Mouse (Mus musculus) liver, embryonic 16.5 days (tissue): Measurements from ENCODE around the gene Fam169a. TPM values are rescaled to one million over a fixed set of nuclear protein-coding genes. Genes with fewer than 3 reads are reported as not detected.

Source experiments
- ATAC-seq: fragments of 200-750 bp; cut with Nextera tagmentation; 2 replicates; pipeline ENCODE4 v1.8.0; 2017; ENCODE audit warnings: low read depth, mild to moderate bottlenecking, moderate number of reproducible peaks, moderate library complexity
- H3K27ac ChIP-seq: fragments of 300-500 bp; sonication (generic); 2 replicates; pipeline ENCODE4 v1.5.1; 2014; ENCODE audit warnings: mild to moderate bottlenecking, low read length
- H3K27me3 ChIP-seq: fragments of 300-500 bp; sonication (generic); 2 replicates; pipeline ENCODE4 v1.6.1; 2014; ENCODE audit warnings: low read depth, low read length, mixed read lengths; ENCODE audit not compliant: control insufficient read depth, insufficient read depth
- H3K36me3 ChIP-seq: fragments of 300-500 bp; sonication (generic); 2 replicates; pipeline ENCODE4 v1.6.1; 2014; ENCODE audit warnings: mild to moderate bottlenecking; ENCODE audit not compliant: control insufficient read depth, insufficient read depth
- H3K4me1 ChIP-seq: fragments of 300-500 bp; sonication (generic); 2 replicates; pipeline ENCODE4 v1.6.1; 2014; ENCODE audit warnings: low read depth, low read length, mixed read lengths; ENCODE audit not compliant: control insufficient read depth
- H3K4me2 ChIP-seq: fragments of 300-500 bp; sonication (generic); 2 replicates; pipeline ENCODE4 v1.6.1; 2014; ENCODE audit warnings: low read depth, low read length, mixed read lengths
- H3K4me3 ChIP-seq: fragments of 300-500 bp; sonication (generic); 2 replicates; pipeline ENCODE4 v1.5.1; 2014; ENCODE audit warnings: low read depth, mild to moderate bottlenecking, low read length
- H3K9ac ChIP-seq: fragments of 300-500 bp; sonication (generic); 2 replicates; pipeline ENCODE4 v1.6.1; 2014; ENCODE audit warnings: low read depth, low read length
- H3K9me3 ChIP-seq: fragments of 300-500 bp; sonication (generic); replicated peaks from 2 replicates; pipeline ENCODE4 v1.6.1; 2016; ENCODE audit warnings: low read length; ENCODE audit not compliant: control insufficient read depth
- WGBS: fragments of 180-500 bp; shearing (Covaris S2); extraction: QIAGEN DNeasy Blood & Tissue Kit; methylation state at CpG from one replicate; pipeline ENCODE4 v1.1.7; 2014; ENCODE audit not compliant: insufficient replicate concordance; 5-methylcytosine and 5-hydroxymethylcytosine counted together
- polyA plus RNA-seq: library from polyadenylated mRNA; unstranded; fragments of >200 nt; fragmentation: Nextera tagmentation; extraction: Ambion mirVana; gene quantifications from 2 replicates; pipeline ENCODE4 v1.2.1, GENCODE M21; 2015

Gene Fam169a
- polyA plus RNA-seq, result 0.58 and 0.83 TPM in 2 replicates

GRCm38 (mm10) chr13:97066649-97067550 is at the start of gene Fam169a:
Gene Fam169a, plus strand, starts transcription at chr13:97067286.
- H3K4me2 ChIP-seq, result peak within 1 kb of the TSS; percentile 65
- H3K36me3 ChIP-seq, result no peaks in the 10 kb centered on the region
- H3K27ac ChIP-seq, result peak within 1 kb of the TSS; percentile 89
- 24% methylated on average over 15 of the region's 15 CpGs for WGBS
- H3K4me3 ChIP-seq, result peak within 1 kb of the TSS; percentile 52
- peak within 1 kb of the TSS; percentile 49 for H3K9ac ChIP-seq
- H3K4me1 ChIP-seq, result peaks cover 40% of the 10 kb centered on the region
- ATAC-seq, result peak; percentile 93
- H3K27me3 ChIP-seq, result peaks cover 12% of the 10 kb centered on the region
- H3K9me3 ChIP-seq, result no peaks in the 10 kb centered on the region

GRCm38 (mm10) chr13:97017711-97018110 is 49.4 kb upstream of the Fam169a start:
- H3K27ac ChIP-seq, result no peak overlapping the region
- no peak for ATAC-seq
- no peaks in the 10 kb centered on the region for H3K36me3 ChIP-seq
- no peak overlapping the region for H3K4me3 ChIP-seq
- no peak overlapping the region for H3K4me2 ChIP-seq
- H3K9me3 ChIP-seq, result no peaks in the 10 kb centered on the region
- H3K9ac ChIP-seq, result no peak overlapping the region
- no peaks in the 10 kb centered on the region for H3K27me3 ChIP-seq
- no peaks in the 10 kb centered on the region for H3K4me1 ChIP-seq
- 64% methylated on average over 3 of the region's 3 CpGs for WGBS

- H3K27ac ChIP-seq, result no peak overlapping the region
- 66% methylated on average over 5 of the region's 5 CpGs for WGBS
- no peak for ATAC-seq
These were observed 47.0 kb upstream of the Fam169a start for GRCm38 (mm10) chr13:97020122-97020521.

GRCm38 (mm10) chr13:97021906-97022305 is 45.2 kb upstream of the Fam169a start:
- Histone ChIP-seq H3K4me1 (no peaks in the 10 kb centered on the region), H3K4me2 (no peak overlapping the region), H3K27me3 (no peaks in the 10 kb centered on the region), H3K9me3 (no peaks in the 10 kb centered on the region), H3K27ac (no peak overlapping the region), H3K4me3 (no peak overlapping the region), H3K36me3 (no peaks in the 10 kb centered on the region), H3K9ac (no peak overlapping the region)
- no peak for ATAC-seq
- 35% methylated on average over 4 of the region's 4 CpGs for WGBS

More at GRCm38 (mm10) chr13:97020122-97020521, 47.0 kb upstream of the Fam169a start:
- Histone ChIP-seq H3K4me3 (no peak overlapping the region), H3K4me1 (no peaks in the 10 kb centered on the region), H3K4me2 (no peak overlapping the region), H3K27me3 (no peaks in the 10 kb centered on the region), H3K9ac (no peak overlapping the region), H3K9me3 (no peaks in the 10 kb centered on the region), H3K36me3 (no peaks in the 10 kb centered on the region)

GRCm38 (mm10) chr13:97030075-97030474 is 37.0 kb upstream of the Fam169a start:
- Histone ChIP-seq H3K9ac (no peak overlapping the region), H3K27me3 (no peaks in the 10 kb centered on the region), H3K4me1 (no peaks in the 10 kb centered on the region), H3K36me3 (no peaks in the 10 kb centered on the region), H3K4me3 (no peak overlapping the region), H3K9me3 (no peaks in the 10 kb centered on the region), H3K4me2 (no peak overlapping the region), H3K27ac (no peak overlapping the region)
- no peak for ATAC-seq
- 70% methylated on average over 13 of the region's 13 CpGs for WGBS

- Histone ChIP-seq H3K9ac (no peak within 1 kb of the TSS), H3K9me3 (no peaks in the 10 kb centered on the region), H3K27me3 (no peaks in the 10 kb centered on the region), H3K27ac (no peak within 1 kb of the TSS), H3K4me1 (no peaks in the 10 kb centered on the region), H3K36me3 (no peaks in the 10 kb centered on the region), H3K4me2 (no peak within 1 kb of the TSS), H3K4me3 (no peak within 1 kb of the TSS)
- ATAC-seq, result no peak
- WGBS, result 46% methylated on average over 2 of the region's 2 CpGs
These were observed 32.8 kb upstream of the Fam169a start, which contains the start of gene 1700029F12Rik for GRCm38 (mm10) chr13:97034262-97034661. Gene 1700029F12Rik, minus strand, starts transcription at chr13:97034362.

GRCm38 (mm10) chr13:97051158-97051557 is 15.9 kb upstream of the Fam169a start:
- Histone ChIP-seq H3K9me3 (no peaks in the 10 kb centered on the region), H3K27me3 (no peaks in the 10 kb centered on the region), H3K4me1 (no peaks in the 10 kb centered on the region), H3K4me3 (no peak overlapping the region), H3K4me2 (no peak overlapping the region), H3K27ac (no peak overlapping the region), H3K9ac (no peak overlapping the region), H3K36me3 (no peaks in the 10 kb centered on the region)
- no peak for ATAC-seq
- 78% methylated on average over 6 of the region's 6 CpGs for WGBS

- Histone ChIP-seq H3K4me3 (no peak overlapping the region), H3K9ac (no peak overlapping the region), H3K27me3 (no peaks in the 10 kb centered on the region), H3K36me3 (no peaks in the 10 kb centered on the region), H3K4me2 (no peak overlapping the region), H3K27ac (no peak overlapping the region), H3K4me1 (peaks cover 4% of the 10 kb centered on the region; the same call in 1 of the 2 replicates), H3K9me3 (no peaks in the 10 kb centered on the region)
- no peak for ATAC-seq
- WGBS, result 11% methylated on average over 11 of the region's 11 CpGs
These were observed 14.4 kb upstream of the Fam169a start for GRCm38 (mm10) chr13:97052667-97053066.

GRCm38 (mm10) chr13:97053844-97054243 is 13.2 kb upstream of the Fam169a start:
- Histone ChIP-seq H3K4me3 (no peak overlapping the region), H3K4me1 (peaks cover 6% of the 10 kb centered on the region; the same call in 1 of the 2 replicates), H3K27ac (no peak overlapping the region), H3K36me3 (no peaks in the 10 kb centered on the region), H3K4me2 (no peak overlapping the region), H3K27me3 (no peaks in the 10 kb centered on the region), H3K9me3 (no peaks in the 10 kb centered on the region), H3K9ac (no peak overlapping the region)
- WGBS, result 67% methylated on average over 8 of the region's 8 CpGs
- ATAC-seq, result no peak; the same call in 1 of the 2 replicates
